Mouse (Mus musculus) hindbrain, embryonic 11.5 days (tissue): ENCODE results near the gene Sync. TPM values are rescaled to one million over a fixed set of nuclear protein-coding genes. Genes with fewer than 3 reads are reported as not detected.
A peak's percentile ranks its signal among the peaks of the same experiment; 100 is the strongest.

Experiments
- ATAC-seq: fragments of 200-750 bp; cut with Nextera tagmentation; 2 replicates; pipeline ENCODE4 v1.8.0; 2017; ENCODE audit warnings: mild to moderate bottlenecking, moderate TSS enrichment, moderate library complexity; ENCODE audit not compliant: low FRiP score
- DNase-seq: peaks from one replicate; pipeline ENCODE4 v3.0.0-alpha.2; 2015; ENCODE audit warnings: low spot score
- H3K27ac ChIP-seq: fragments of 300-500 bp; sonication (generic); 2 replicates; pipeline ENCODE4 v1.5.1; 2014; ENCODE audit warnings: mild to moderate bottlenecking, low read depth, low read length
- H3K27me3 ChIP-seq: fragments of 300-500 bp; sonication (generic); 2 replicates; pipeline ENCODE4 v1.6.1; 2014; ENCODE audit warnings: mild to moderate bottlenecking, low read length, moderate library complexity, mixed read lengths; ENCODE audit not compliant: control insufficient read depth, insufficient read depth
- H3K36me3 ChIP-seq: fragments of 300-500 bp; sonication (generic); 2 replicates; pipeline ENCODE4 v1.6.1; 2014; ENCODE audit warnings: mild to moderate bottlenecking, low read length, moderate library complexity, mixed read lengths; ENCODE audit not compliant: control insufficient read depth, insufficient read depth
- H3K4me1 ChIP-seq: fragments of 300-500 bp; sonication (generic); replicated peaks from 2 replicates; pipeline ENCODE4 v1.6.1; 2014; ENCODE audit warnings: low read length, mixed read lengths; ENCODE audit not compliant: control insufficient read depth, insufficient read depth
- H3K4me2 ChIP-seq: fragments of 300-500 bp; sonication (generic); replicated peaks from 2 replicates; pipeline ENCODE4 v1.6.1; 2014; ENCODE audit warnings: mild to moderate bottlenecking, low read depth, low read length
- H3K4me3 ChIP-seq: fragments of 300-500 bp; sonication (generic); 2 replicates; pipeline ENCODE4 v1.5.1; 2014; ENCODE audit warnings: low read depth, low read length
- H3K9ac ChIP-seq: fragments of 300-500 bp; sonication (generic); 2 replicates; pipeline ENCODE4 v1.6.1; 2014; ENCODE audit warnings: low read depth, low read length
- H3K9me3 ChIP-seq: fragments of 300-500 bp; sonication (generic); 2 replicates; pipeline ENCODE4 v1.6.1; 2016; ENCODE audit warnings: low read length; ENCODE audit not compliant: control insufficient read depth
- WGBS: fragments of 180-500 bp; shearing (Covaris S2); extraction: QIAGEN DNeasy Blood & Tissue Kit; methylation state at CpG from one replicate; pipeline ENCODE4 v1.1.7; 2014; 5-methylcytosine and 5-hydroxymethylcytosine counted together
- polyA plus RNA-seq: library from polyadenylated mRNA; unstranded; fragments of >200 nt; fragmentation: Nextera tagmentation; extraction: Ambion mirVana; gene quantifications from 2 replicates; pipeline ENCODE4 v1.2.1, GENCODE M21; 2014

Gene Sync
- polyA plus RNA-seq, 1 experiment from 2014 or later, result 0.99 TPM

DNA sequence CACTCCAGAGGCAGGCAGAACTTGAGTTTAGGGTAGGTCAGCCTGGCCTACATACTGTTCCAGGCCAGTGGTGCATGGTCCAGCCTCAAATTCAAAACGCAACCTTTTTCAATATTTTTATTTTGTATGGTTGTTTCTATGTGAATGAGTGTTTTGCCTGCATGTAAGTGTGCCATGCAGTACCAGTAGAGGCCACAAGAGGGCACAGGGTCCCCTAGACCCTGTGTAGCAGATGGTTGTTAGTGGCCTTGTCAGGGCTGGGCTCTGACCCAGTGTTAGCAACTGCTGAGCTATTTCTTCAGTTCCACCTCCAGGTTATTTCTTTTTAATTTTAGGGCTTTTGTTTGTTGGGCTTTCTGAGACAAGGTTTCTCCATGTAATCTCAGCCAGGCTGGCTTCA, 63.2 kb downstream of the Sync start:
- no peak overlapping the region for H3K9ac ChIP-seq
- H3K27ac ChIP-seq, result no peak overlapping the region
- DNase-seq (peak; percentile 89), ATAC-seq (no peak)
- H3K36me3 ChIP-seq, result no peaks in the 10 kb centered on the region
- H3K4me2 ChIP-seq, result no peak overlapping the region
- no peaks in the 10 kb centered on the region for H3K4me1 ChIP-seq
- WGBS, result 25% methylated on average over 1 of the region's 1 CpGs
- no peak overlapping the region for H3K4me3 ChIP-seq
- H3K9me3 ChIP-seq, result no peaks in the 10 kb centered on the region
- H3K27me3 ChIP-seq, result no peaks in the 10 kb centered on the region

DNA sequence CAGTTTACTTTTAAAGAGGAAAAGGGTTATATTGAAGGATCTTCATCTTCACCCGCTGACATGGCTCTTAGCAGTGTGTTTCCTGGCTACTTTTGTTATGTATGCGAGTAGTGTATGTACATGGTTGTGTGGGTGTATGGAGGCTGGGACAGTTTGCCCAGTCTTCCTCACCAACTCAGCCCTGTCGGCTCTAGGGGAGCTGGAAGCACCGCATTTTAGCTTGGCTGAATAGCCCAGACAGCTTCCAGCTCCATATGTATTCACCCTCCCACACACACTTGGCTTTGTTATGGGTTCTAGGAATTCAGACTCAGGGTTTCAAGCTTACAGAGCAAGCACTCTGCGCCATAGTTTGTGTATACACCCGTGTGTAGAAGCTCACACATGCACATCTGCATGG, 63.7 kb downstream of the Sync start:
- Histone ChIP-seq H3K27me3 (no peaks in the 10 kb centered on the region), H3K9ac (no peak overlapping the region), H3K36me3 (no peaks in the 10 kb centered on the region), H3K4me1 (no peaks in the 10 kb centered on the region), H3K27ac (no peak overlapping the region), H3K4me3 (no peak overlapping the region), H3K4me2 (no peak overlapping the region), H3K9me3 (no peaks in the 10 kb centered on the region)
- DNase-seq (no peak), ATAC-seq (no peak)
- WGBS, result 75% methylated on average over 6 of the region's 6 CpGs

DNA sequence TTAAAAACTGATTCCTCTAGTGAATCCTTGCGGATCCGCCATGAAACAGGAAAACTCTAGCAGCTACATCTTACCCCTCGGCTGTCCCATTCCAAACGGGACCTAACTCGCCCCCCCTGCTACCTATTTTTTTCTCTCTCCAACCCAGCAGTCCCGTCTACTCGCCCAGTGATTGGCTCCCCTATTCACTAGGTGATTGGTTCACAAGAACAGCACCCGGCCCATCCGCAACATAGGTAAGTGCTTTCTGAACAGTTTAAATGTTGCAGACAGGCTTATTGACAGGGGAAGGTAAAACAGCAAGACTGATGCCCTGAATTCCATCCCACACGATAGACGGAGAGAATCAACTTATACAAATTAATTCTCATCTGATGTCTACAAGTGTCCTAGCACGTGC, 65.8 kb downstream of the Sync start:
- no peaks in the 10 kb centered on the region for H3K4me1 ChIP-seq
- no peak for DNase-seq
- no peak overlapping the region for H3K27ac ChIP-seq
- H3K9me3 ChIP-seq, result no peaks in the 10 kb centered on the region
- no peak overlapping the region for H3K4me2 ChIP-seq
- no peak overlapping the region for H3K4me3 ChIP-seq
- no peaks in the 10 kb centered on the region for H3K27me3 ChIP-seq
- H3K9ac ChIP-seq, result no peak overlapping the region
- no peaks in the 10 kb centered on the region for H3K36me3 ChIP-seq
- 92% methylated on average over 12 of the region's 12 CpGs for WGBS
- no peak for ATAC-seq

DNA sequence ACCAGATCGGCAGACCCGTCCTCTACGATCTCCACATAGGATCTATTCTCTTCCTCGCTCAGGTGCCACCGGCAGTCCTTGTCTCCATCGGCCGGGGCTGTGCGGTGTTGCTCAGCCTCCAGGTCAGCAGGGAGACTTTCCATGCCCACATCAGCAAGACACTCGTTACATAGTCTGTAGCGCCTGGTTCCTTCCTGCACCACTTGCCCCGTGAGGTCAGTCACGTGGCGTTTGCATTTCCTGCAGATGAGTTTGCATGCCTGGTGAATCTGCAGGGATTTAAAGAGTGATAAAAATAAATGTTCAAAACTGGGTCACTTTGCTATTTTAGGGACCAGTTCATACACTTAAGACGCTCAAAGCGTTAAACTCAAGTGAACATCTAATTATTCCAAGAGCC, 66.8 kb downstream of the Sync start:
- Histone ChIP-seq H3K4me3 (no peak overlapping the region), H3K4me2 (no peak overlapping the region), H3K9me3 (no peaks in the 10 kb centered on the region), H3K36me3 (no peaks in the 10 kb centered on the region), H3K9ac (no peak overlapping the region), H3K4me1 (no peaks in the 10 kb centered on the region), H3K27me3 (no peaks in the 10 kb centered on the region), H3K27ac (no peak overlapping the region)
- WGBS, result 90% methylated on average over 15 of the region's 15 CpGs
- ATAC-seq (no peak), DNase-seq (no peak)

DNA sequence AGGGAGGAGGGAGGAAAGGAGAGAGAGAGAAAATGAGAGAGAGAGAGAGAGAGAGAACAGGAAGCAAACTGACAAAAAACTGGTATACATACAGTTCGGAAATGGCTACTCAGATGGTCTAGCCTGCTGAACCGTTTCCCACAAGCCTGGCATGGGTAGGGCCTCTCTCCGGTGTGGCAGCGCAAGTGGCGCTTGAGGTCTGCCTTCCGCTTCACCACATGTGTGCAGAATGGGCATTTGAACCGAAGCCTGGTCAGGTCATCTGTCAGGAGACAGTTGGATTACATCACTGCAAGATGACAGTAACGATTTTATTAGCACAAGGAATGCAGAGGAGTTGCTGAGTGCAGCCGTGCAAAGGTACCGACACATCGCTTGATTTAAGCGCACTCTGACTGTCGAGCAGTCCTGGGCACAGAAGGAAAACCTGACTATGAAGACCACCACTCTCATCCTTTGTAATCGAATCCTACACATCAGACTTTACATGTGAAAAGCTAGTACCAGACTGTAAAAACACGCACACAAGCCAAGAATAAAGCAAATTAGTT, 70.3 kb downstream of the Sync start:
- H3K4me1 ChIP-seq, result no peaks in the 10 kb centered on the region
- DNase-seq, result no peak
- ATAC-seq, result no peak
- H3K4me3 ChIP-seq, result no peak overlapping the region
- no peaks in the 10 kb centered on the region for H3K27me3 ChIP-seq
- H3K27ac ChIP-seq, result no peak overlapping the region
- H3K9ac ChIP-seq, result no peak overlapping the region
- no peaks in the 10 kb centered on the region for H3K9me3 ChIP-seq
- H3K36me3 ChIP-seq, result no peaks in the 10 kb centered on the region
- WGBS, result 91% methylated on average over 15 of the region's 15 CpGs
- no peak overlapping the region for H3K4me2 ChIP-seq

Other genes starting within 250 kb of the Sync start
- 10.7 and 11.1 TPM in 2 replicates for gene Rnf19b, start 229.3 kb upstream of the Sync start, polyA plus RNA-seq
- 0.96 and 1.4 TPM in 2 replicates for gene Tmem54, start 182.1 kb upstream of the Sync start, polyA plus RNA-seq
- 2.3 and 2.6 TPM in 2 replicates for gene Hpca, start 165.6 kb upstream of the Sync start, polyA plus RNA-seq
- 2.5 and 3.2 TPM in 2 replicates for gene Fndc5, start 150.6 kb upstream of the Sync start, polyA plus RNA-seq
- 19.9 and 20.7 TPM in 2 replicates for gene S100pbp, start 97.9 kb upstream of the Sync start, polyA plus RNA-seq
- 102 and 109 TPM in 2 replicates for gene Yars, start 97.9 kb upstream of the Sync start, polyA plus RNA-seq
- gene C77080, start 26.2 kb upstream of the Sync start, polyA plus RNA-seq, result 3.2 and 3.6 TPM in 2 replicates
- 505 and 518 TPM in 2 replicates for gene Rbbp4, start 47.8 kb downstream of the Sync start, polyA plus RNA-seq
- 42.7 and 45.2 TPM in 2 replicates for gene Zbtb8os, start 48.1 kb downstream of the Sync start, polyA plus RNA-seq
- 8.1 and 11.5 TPM in 2 replicates for gene Zbtb8a, start 90.5 kb downstream of the Sync start, polyA plus RNA-seq
- gene Zbtb8b, start 153.2 kb downstream of the Sync start, polyA plus RNA-seq, result 2.5 and 2.8 TPM in 2 replicates
- 25.6 and 26.3 TPM in 2 replicates for gene Bsdc1, start 174.0 kb downstream of the Sync start, polyA plus RNA-seq
- gene Tssk3, start 203.4 kb downstream of the Sync start, polyA plus RNA-seq, result not detected in 2 replicates
- not detected in 2 replicates for gene Fam229a, start 203.6 kb downstream of the Sync start, polyA plus RNA-seq
- gene Marcksl1, start 226.0 kb downstream of the Sync start, polyA plus RNA-seq, result 1,707 and 1,864 TPM in 2 replicates